Mouse (Mus musculus): Measurements from ENCODE around the gene Spata20. TPM values are rescaled to one million over a fixed set of nuclear protein-coding genes. Genes with fewer than 3 reads are reported as not detected.

Spata20 gene
- total RNA-seq, 2 experiments from 2014 or later = not detected

- ATAC-seq (ENCODE audit: poor library complexity, severe bottlenecking) = no peak
These were observed 30.7 kb downstream of the Spata20 start for GRCm38 (mm10) chr11:94455161-94455820.

- ATAC-seq (ENCODE audit: poor library complexity, severe bottlenecking) = no peak
These were observed 31.2 kb downstream of the Spata20 start for GRCm38 (mm10) chr11:94454756-94455155.

GRCm38 (mm10) chr11:94451091-94451773 lies 34.7 kb downstream of the Spata20 start:
- ATAC-seq (ENCODE audit: poor library complexity, severe bottlenecking) = no peak

- ATAC-seq (ENCODE audit: poor library complexity, severe bottlenecking) = no peak
These were observed 36.1 kb downstream of the Spata20 start for GRCm38 (mm10) chr11:94449886-94450285.

- ATAC-seq (ENCODE audit: poor library complexity, severe bottlenecking) = no peak
These were observed 36.7 kb downstream of the Spata20 start for GRCm38 (mm10) chr11:94449239-94449638.

- ATAC-seq (ENCODE audit: poor library complexity, severe bottlenecking) = no peak
These were observed 39.0 kb downstream of the Spata20 start for GRCm38 (mm10) chr11:94447017-94447416.

GRCm38 (mm10) chr11:94445300-94445699 lies 40.7 kb downstream of the Spata20 start:
- no peak for ATAC-seq (ENCODE audit: poor library complexity, severe bottlenecking)

- ATAC-seq (ENCODE audit: poor library complexity, severe bottlenecking) = no peak
These were observed 41.1 kb downstream of the Spata20 start for GRCm38 (mm10) chr11:94444829-94445228.

- no peak for ATAC-seq (ENCODE audit: poor library complexity, severe bottlenecking)
These were observed 44.2 kb downstream of the Spata20 start for GRCm38 (mm10) chr11:94441752-94442151.

- no peak for ATAC-seq (ENCODE audit: poor library complexity, severe bottlenecking)
These were observed 44.9 kb downstream of the Spata20 start for GRCm38 (mm10) chr11:94441122-94441521.

- no peak for ATAC-seq (ENCODE audit: poor library complexity, severe bottlenecking)
These were observed 45.6 kb downstream of the Spata20 start for GRCm38 (mm10) chr11:94440421-94440820.

GRCm38 (mm10) chr11:94429011-94429651 lies 56.8 kb downstream of the Spata20 start:
- ATAC-seq (ENCODE audit: poor library complexity, severe bottlenecking) = no peak

Other genes starting within 250 kb of the Spata20 start
- not detected in 2 replicates for gene Wfikkn2, start 240.2 kb downstream of the Spata20 start, total RNA-seq (2015)
- not detected in 2 replicates for gene Wfikkn2, start 240.2 kb downstream of the Spata20 start, total RNA-seq (2017)
- gene Gm21885, start 204.3 kb downstream of the Spata20 start, total RNA-seq (2015) = not detected in 2 replicates
- gene Gm21885, start 204.3 kb downstream of the Spata20 start, total RNA-seq (2017) = not detected in 2 replicates
- 115 and 130 TPM in 2 replicates for gene Luc7l3, start 164.2 kb downstream of the Spata20 start, total RNA-seq (2015)
- 283 and 293 TPM in 2 replicates for gene Luc7l3, start 164.2 kb downstream of the Spata20 start, total RNA-seq (2017)
- gene Ankrd40, start 158.2 kb downstream of the Spata20 start, total RNA-seq (2015) = 22.6 and 24.8 TPM in 2 replicates
- 64.7 and 74.1 TPM in 2 replicates for gene Ankrd40, start 158.2 kb downstream of the Spata20 start, total RNA-seq (2017)
- 1.1 and 1.8 TPM in 2 replicates for gene Abcc3, start 93.2 kb downstream of the Spata20 start, total RNA-seq (2015)
- gene Abcc3, start 93.2 kb downstream of the Spata20 start, total RNA-seq (2017) = 1.4 and 1.8 TPM in 2 replicates
- gene Cacna1g, start 12.0 kb downstream of the Spata20 start, total RNA-seq (2015) = 0.96 and 0.98 TPM in 2 replicates
- 0.16 TPM in 1 of 2 replicates, not detected in the other for gene Cacna1g, start 12.0 kb downstream of the Spata20 start, total RNA-seq (2017)
- gene Epn3, start 13.8 kb upstream of the Spata20 start, total RNA-seq (2015) = not detected in 2 replicates
- gene Epn3, start 13.8 kb upstream of the Spata20 start, total RNA-seq (2017) = not detected in 2 replicates
- gene Mycbpap, start 35.6 kb upstream of the Spata20 start, total RNA-seq (2015) = 0.23 TPM in 1 of 2 replicates, not detected in the other
- 0.20 TPM in 1 of 2 replicates, not detected in the other for gene Mycbpap, start 35.6 kb upstream of the Spata20 start, total RNA-seq (2017)
- 0.32 and 0.40 TPM in 2 replicates for gene Rsad1, start 63.1 kb upstream of the Spata20 start, total RNA-seq (2015)
- gene Rsad1, start 63.1 kb upstream of the Spata20 start, total RNA-seq (2017) = 0.59 and 0.89 TPM in 2 replicates
- not detected in 2 replicates for gene Chad, start 78.9 kb upstream of the Spata20 start, total RNA-seq (2015)
- not detected in 2 replicates for gene Chad, start 78.9 kb upstream of the Spata20 start, total RNA-seq (2017)
- 6.7 and 7.9 TPM in 2 replicates for gene Acsf2, start 115.7 kb upstream of the Spata20 start, total RNA-seq (2015)
- 0.37 and 1.1 TPM in 2 replicates for gene Acsf2, start 115.7 kb upstream of the Spata20 start, total RNA-seq (2017)
- gene Lrrc59, start 143.6 kb upstream of the Spata20 start, total RNA-seq (2015) = 48.5 and 48.9 TPM in 2 replicates
- gene Lrrc59, start 143.6 kb upstream of the Spata20 start, total RNA-seq (2017) = 79.1 and 81.3 TPM in 2 replicates
- 38.0 and 49.5 TPM in 2 replicates for gene Mrpl27, start 167.6 kb upstream of the Spata20 start, total RNA-seq (2015)
- gene Mrpl27, start 167.6 kb upstream of the Spata20 start, total RNA-seq (2017) = 39.0 and 45.9 TPM in 2 replicates
- 4.9 and 6.7 TPM in 2 replicates for gene Eme1, start 167.8 kb upstream of the Spata20 start, total RNA-seq (2015)
- 20.2 and 28.4 TPM in 2 replicates for gene Eme1, start 167.8 kb upstream of the Spata20 start, total RNA-seq (2017)
- gene Xylt2, start 191.3 kb upstream of the Spata20 start, total RNA-seq (2015) = 2.3 and 2.9 TPM in 2 replicates
- gene Xylt2, start 191.3 kb upstream of the Spata20 start, total RNA-seq (2017) = 4.3 and 8.1 TPM in 2 replicates
- not detected in 2 replicates for gene Gm11541, start 218.3 kb upstream of the Spata20 start, total RNA-seq (2015)
- gene Gm11541, start 218.3 kb upstream of the Spata20 start, total RNA-seq (2017) = not detected in 2 replicates